Mouse (Mus musculus) adrenal gland, postnatal 36 days (tissue): ENCODE measurements around the gene Naa60. TPM values are rescaled to one million over a fixed set of nuclear protein-coding genes. Genes with fewer than 3 reads are reported as not detected.

ENCODE experiments used
- microRNA-seq: library from miRNA; unstranded; fragments of <30 nt; microRNA quantifications from one replicate; pipeline ENCODE4 v1.2.0, GENCODE M21; 2021
- total RNA-seq, 2 experiments: library from RNA; stranded (reverse); gene quantifications; 2 replicates each; pipeline ENCODE4 v1.2.3; 2021

Gene Naa60
- total RNA-seq, 2 experiments from 2014 or later = 74.8 to 115 TPM

Small RNA genes within 50 kb of the gene (microRNA-seq; reads per million reads assigned to microRNA genes)
- not detected for gene Gm23493

Other genes starting within 250 kb of the Naa60 start
- not detected for gene Mefv, start 154.3 kb upstream of the Naa60 start, total RNA-seq
- gene Zfp263, start 128.3 kb upstream of the Naa60 start, total RNA-seq = 10 to 100 TPM; 18.1 to 23.8 TPM
- not detected for gene Olfr15, start 41.5 kb upstream of the Naa60 start, total RNA-seq
- 10 to 100 TPM in 1 of 2 experiments, 1 to 10 TPM in 1; 2.5 to 12.0 TPM for gene Zfp174, start 25.1 kb upstream of the Naa60 start, total RNA-seq
- 10 to 100 TPM; 14.1 to 21.7 TPM for gene Zfp597, start 12.2 kb downstream of the Naa60 start, total RNA-seq
- gene Gm20695, start 12.3 kb downstream of the Naa60 start, total RNA-seq = 1 to 10 TPM; 1.3 to 1.5 TPM
- 1 to 10 TPM; 3.2 to 4.0 TPM for gene 1700037C18Rik, start 36.3 kb downstream of the Naa60 start, total RNA-seq
- 10 to 100 TPM; 16.9 to 20.8 TPM for gene Cluap1, start 36.4 kb downstream of the Naa60 start, total RNA-seq
- 1 to 10 TPM; 3.1 to 3.8 TPM for gene Nlrc3, start 104.3 kb downstream of the Naa60 start, total RNA-seq
- gene Slx4, start 131.4 kb downstream of the Naa60 start, total RNA-seq = 10 to 100 TPM; 18.1 to 53.9 TPM
- gene Dnase1, start 164.6 kb downstream of the Naa60 start, total RNA-seq = not detected
- gene Trap1, start 205.5 kb downstream of the Naa60 start, total RNA-seq = 100 to 1,000 TPM; 197 to 218 TPM